Mouse (Mus musculus): Measurements from ENCODE around the gene Thbs2. TPM values are rescaled to one million over a fixed set of nuclear protein-coding genes. Genes with fewer than 3 reads are reported as not detected.
A peak's percentile ranks its signal among the peaks of the same experiment; 100 is the strongest.

Gene Thbs2
- total RNA-seq (2021): 1 to 10 TPM; 2.7 to 3.7 TPM

- DNase-seq: no peak
Observed at GRCm38 (mm10) chr17:14693994-14694374, at the start of gene Thbs2. Gene Thbs2 (minus strand): TSS chr17:14694235.

- no peak for DNase-seq
Observed at GRCm38 (mm10) chr17:14735493-14736004, 41.5 kb upstream of the Thbs2 start.

GRCm38 (mm10) chr17:14734380-14734779 lies 40.3 kb upstream of the Thbs2 start:
- no peak for DNase-seq

DNA sequence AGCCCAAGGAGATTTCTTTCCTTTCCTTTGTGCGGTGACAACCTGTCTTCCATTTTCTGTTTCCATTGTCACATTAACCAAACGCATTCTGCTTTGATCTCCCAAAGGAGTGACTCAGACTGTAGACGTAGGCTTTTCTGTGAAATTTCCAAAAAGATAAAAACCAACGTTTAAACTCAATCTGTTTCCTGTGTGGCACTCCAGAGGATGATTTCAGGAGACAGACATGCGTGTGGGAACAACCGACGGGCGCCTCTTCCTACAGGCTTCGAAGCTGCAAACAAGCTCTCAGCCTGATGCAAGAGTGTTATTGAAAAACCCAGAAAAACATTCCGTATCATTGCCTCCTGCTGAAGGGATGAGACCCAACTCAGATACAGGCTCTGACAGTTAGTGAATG lies 39.9 kb upstream of the Thbs2 start:
- DNase-seq: peak; percentile 29 to 31

- DNase-seq: no peak
Observed at GRCm38 (mm10) chr17:14733027-14733426, 39.0 kb upstream of the Thbs2 start.

GRCm38 (mm10) chr17:14730629-14731028 lies 36.6 kb upstream of the Thbs2 start:
- no peak for DNase-seq

GRCm38 (mm10) chr17:14727481-14727880 lies 33.4 kb upstream of the Thbs2 start:
- DNase-seq: no peak

- DNase-seq: no peak
Observed at GRCm38 (mm10) chr17:14724786-14725185, 30.8 kb upstream of the Thbs2 start.

- DNase-seq: no peak
Observed at GRCm38 (mm10) chr17:14721325-14721724, 27.3 kb upstream of the Thbs2 start.

DNA sequence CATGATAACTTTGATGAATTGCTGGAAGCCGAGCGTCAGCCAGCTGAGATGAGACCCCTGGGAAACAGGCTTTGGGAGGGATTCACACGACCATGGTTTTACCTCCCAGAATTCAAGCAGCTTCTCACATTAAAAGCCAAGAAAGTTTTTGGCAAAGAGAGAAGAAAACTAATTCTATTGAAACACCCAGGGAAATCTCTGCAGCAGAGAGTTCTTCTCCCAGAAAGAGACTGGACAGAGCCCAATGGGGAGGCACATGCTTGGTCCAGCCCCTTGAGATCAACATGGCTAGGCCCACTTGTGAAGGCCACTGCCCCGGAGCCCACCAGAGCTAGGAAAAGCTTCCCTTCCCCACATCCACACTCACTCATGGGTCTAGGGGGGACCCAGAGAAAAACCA lies 26.9 kb upstream of the Thbs2 start:
- no peak for DNase-seq

- DNase-seq: no peak
Observed at GRCm38 (mm10) chr17:14720227-14720626, 26.2 kb upstream of the Thbs2 start.

DNA sequence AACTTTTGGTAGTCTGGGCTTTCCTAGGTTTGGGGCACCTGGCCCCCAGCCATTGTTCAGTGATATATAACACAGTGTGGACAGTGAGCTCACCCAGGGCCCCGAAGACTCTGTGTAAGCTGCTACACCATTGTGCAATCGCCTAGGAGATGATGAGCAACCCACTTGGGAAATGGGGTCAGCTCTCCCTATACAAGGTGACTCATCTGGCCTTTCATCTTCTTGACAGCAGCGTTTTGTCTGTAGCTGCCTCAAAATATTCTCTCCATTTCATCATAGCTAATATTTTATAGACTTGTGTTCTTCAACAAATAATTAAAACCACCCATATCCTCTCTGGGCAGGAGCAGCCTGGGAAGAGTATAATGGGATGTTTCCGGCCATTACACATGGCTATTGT lies 24.8 kb upstream of the Thbs2 start:
- DNase-seq: no peak

DNA sequence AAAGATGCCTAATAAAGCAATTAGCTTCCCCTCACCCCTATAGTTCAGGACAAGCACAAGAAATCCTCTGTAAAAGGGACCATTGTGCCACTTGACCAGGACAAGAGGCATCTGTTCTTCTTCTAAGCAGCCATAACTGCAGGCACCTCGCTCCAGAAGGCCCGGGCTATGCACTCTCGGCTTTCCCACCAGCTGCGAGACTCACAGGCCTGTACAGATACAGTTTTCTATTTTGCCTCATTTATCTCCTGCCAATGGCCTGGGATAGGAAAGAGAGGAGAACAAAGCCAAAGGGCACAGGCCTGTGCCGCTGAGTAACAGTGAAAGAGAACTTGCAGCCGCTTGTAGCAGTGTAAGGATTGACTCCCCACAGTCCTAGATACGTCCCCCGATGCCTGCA lies 20.7 kb upstream of the Thbs2 start:
- DNase-seq: no peak

DNA sequence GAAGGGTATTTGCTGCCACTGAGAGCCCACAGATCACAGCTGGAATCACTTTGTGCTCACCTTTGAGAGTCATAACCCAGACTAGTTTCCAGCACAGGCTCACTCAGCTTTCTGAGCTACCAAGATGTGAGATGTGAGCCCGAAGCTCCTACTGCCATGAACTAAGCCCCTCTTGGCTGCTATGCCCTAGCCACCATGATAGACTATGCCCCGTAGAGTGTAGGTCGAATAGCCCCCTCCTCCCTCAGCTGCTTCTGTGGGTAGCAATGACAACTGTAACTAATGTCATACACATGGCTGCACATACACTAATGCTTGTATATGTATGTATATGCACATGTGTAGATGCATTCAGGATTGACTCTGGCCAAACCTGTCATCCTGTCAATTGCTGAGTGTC lies 20.3 kb upstream of the Thbs2 start:
- no peak for DNase-seq

DNA sequence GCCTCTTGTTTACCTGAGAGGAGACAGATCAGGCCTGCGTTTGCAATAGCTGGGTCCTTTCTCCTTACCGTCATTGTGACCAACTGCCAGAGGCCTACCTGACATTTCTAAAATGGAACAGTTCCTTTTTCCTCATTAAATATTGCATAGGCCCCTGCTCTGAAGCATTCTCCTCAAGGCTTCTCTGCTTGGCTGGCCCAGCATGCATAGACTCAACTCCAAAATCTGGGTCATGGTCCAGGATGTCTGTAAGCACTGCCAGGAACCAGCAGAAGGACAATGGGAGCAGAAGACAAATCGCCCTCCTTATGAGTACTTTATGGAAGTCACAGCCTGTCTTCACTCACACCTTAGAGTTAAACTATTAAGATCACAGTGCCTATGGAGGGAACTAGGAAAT lies 17.7 kb upstream of the Thbs2 start:
- no peak for DNase-seq

DNA sequence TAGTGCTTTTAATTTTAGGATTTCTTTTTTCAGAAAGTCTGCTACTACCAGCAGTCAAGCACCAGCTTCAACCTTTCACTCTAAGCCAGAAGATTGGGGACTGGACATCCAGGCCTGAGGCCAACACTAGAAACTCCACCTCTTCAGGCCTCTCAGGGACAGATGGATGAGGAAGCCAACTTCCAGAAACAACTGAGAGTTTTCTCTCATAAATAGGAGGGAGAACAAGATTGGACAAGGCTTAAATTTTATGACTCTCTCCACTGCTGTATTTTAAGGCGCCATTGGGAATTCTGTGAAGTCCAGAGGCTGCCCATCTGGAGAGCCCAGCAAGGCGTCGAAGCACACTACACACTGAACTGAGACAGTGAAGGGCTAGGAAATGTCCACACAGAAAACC lies 17.0 kb upstream of the Thbs2 start:
- no peak for DNase-seq

DNA sequence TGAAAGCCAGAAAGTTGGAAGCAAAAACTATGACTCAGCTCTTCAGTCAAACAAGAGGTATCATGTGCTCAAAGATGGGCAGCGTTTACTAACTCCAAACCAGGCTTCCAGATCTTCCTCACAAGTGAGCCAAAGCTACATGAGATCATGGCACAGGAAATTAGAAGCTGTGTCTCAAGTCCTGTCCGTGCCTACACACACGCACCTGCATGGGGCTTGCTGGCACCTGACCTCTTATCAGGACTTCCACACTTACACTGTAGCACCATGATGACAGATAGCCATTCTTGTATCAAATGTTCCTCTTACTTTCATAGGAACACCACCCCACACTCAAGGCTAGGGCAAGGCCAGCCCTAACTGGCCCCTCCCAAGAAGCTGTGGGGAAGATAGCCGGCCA lies 12.0 kb upstream of the Thbs2 start:
- no peak for DNase-seq

DNA sequence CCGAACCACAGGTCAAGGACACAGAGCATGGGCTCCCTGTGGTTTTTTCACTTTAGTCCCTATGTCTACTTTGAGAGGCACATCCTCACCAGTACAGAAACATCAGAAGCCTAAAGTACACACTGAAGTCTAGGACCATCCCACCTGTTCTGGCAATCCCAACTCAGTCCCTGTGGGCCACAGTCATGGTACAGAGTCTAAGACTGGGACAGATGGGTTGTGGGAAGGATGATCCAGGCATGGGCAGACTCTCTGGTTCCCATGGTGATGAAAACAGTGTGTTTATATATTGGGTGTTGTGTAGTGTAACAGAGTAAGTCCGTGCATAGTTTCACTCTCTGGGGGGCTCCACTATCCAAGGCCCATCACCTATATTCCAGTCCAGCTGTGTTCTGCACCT lies 11.4 kb upstream of the Thbs2 start:
- DNase-seq: peak; percentile 18 to 28

- no peak for DNase-seq
Observed at GRCm38 (mm10) chr17:14703771-14704170, 9.7 kb upstream of the Thbs2 start.

DNA sequence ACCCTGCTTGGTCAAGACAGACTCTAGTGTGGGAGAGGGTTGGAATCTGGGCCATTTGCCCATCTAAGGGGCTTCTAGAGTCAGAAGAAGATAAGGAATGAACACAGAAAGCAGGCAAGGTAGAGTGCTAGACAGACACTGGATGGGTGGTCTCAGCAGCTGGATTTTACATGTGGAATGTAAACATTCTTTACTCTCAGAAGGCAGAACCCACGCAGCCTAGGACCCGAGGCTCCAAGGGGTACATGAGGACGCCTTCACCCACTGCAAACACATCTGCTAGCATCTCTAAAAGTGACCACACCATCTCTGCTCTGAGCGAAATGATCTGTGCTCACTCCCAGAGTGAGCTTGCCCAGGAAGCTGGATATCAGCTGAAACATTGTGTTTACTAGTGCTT lies 9.2 kb upstream of the Thbs2 start:
- DNase-seq: no peak

- peak; percentile 29 to 48 for DNase-seq
Observed at GRCm38 (mm10) chr17:14702701-14703100, 8.7 kb upstream of the Thbs2 start.

- DNase-seq: no peak
Observed at GRCm38 (mm10) chr17:14701891-14702290, 7.9 kb upstream of the Thbs2 start.

DNA sequence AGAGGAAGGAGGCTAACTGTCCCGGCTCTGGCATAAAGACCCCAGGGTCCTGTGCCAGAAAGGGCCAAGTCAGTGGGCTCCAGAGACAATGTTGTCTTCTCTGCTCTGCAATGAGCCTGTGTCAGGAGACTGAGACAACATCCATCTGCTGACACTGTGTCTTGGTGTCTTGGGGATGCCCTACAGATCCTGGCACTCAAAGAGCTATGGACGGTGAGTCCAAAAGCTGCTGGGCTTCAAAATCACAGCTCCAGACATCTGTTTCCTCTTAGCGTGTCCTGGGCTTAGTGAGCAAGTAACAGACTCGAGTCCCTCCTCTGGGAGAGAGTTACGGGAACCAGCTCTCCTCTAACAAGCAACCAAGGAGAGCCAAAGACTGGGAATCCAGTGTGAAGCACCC lies 6.2 kb upstream of the Thbs2 start:
- DNase-seq: no peak

DNA sequence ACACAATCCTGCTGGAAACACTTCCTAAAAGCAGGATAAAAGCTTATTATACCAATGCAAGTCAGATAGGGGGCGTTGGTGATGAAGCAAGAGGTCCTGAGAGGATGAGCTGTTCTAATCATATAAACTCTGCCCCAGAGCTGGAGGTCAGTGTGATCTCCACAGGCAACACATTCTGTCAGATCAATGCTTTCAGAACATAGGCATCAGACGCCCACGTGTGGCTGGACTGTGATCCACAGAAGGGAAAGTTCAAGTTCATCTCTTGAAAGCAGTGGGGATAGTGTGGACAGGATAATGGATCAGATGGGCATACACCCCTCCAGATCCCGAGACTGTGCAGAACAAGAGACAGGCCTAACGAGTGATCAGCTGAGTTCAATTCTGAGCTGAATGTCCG lies 4.2 kb upstream of the Thbs2 start:
- DNase-seq: no peak

DNA sequence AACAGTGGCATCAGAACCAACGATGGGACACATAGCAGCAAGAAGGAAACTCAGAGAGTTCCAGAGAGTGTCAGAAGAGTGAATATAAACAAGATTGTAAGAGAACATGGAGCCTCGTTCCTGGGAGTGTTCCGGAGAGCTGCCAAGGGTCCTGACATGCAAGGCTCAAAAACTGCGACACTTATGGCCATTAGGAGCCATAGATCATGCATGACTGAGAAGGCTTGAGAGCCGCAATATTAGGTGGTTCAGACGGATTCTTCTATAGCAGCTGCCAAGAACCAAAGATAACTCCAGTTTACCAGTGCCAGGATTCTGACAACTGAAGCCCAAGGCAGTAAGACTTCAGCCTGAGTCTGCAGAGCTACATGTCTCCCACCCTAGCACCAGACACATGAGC lies 3.1 kb upstream of the Thbs2 start:
- DNase-seq: no peak
